Mouse (Mus musculus) heart, postnatal 0 days (tissue): ENCODE measurements around the gene Tmbim1. TPM values are rescaled to one million over a fixed set of nuclear protein-coding genes. Genes with fewer than 3 reads are reported as not detected.

Experiments used
- ATAC-seq: fragments of 200-750 bp; cut with Nextera tagmentation; 2 replicates; pipeline ENCODE4 v1.8.0; 2017; ENCODE audit warnings: low read depth, moderate number of reproducible peaks, moderate library complexity; ENCODE audit not compliant: insufficient read depth
- DNase-seq: peaks from one replicate; pipeline ENCODE4 v3.0.0-alpha.2; 2016; ENCODE audit warnings: low spot score
- H3K27ac ChIP-seq: fragments of 300-500 bp; sonication (generic); 2 replicates; pipeline ENCODE4 v1.5.1; 2014; ENCODE audit warnings: low read depth, mild to moderate bottlenecking
- H3K27me3 ChIP-seq: fragments of 300-500 bp; sonication (generic); 2 replicates; pipeline ENCODE4 v1.6.1; 2014; ENCODE audit warnings: low read length, mixed read lengths; ENCODE audit not compliant: control insufficient read depth, insufficient read depth
- H3K36me3 ChIP-seq: fragments of 300-500 bp; sonication (generic); replicated peaks from 2 replicates; pipeline ENCODE4 v1.6.1; 2014; ENCODE audit warnings: low read length, mixed read lengths; ENCODE audit not compliant: control insufficient read depth, insufficient read depth
- H3K4me1 ChIP-seq: fragments of 300-500 bp; sonication (generic); 2 replicates; pipeline ENCODE4 v1.6.1; 2014; ENCODE audit warnings: antibody characterized with exemption; ENCODE audit not compliant: control insufficient read depth, insufficient read depth
- H3K4me2 ChIP-seq: fragments of 300-500 bp; sonication (generic); 2 replicates; pipeline ENCODE4 v1.6.1; 2014; ENCODE audit warnings: low read depth, mild to moderate bottlenecking, low read length, moderate library complexity
- H3K4me3 ChIP-seq: fragments of 300-500 bp; sonication (generic); 2 replicates; pipeline ENCODE4 v1.5.1; 2014; ENCODE audit warnings: low read depth, low read length
- H3K9ac ChIP-seq: fragments of 300-500 bp; sonication (generic); replicated peaks from 2 replicates; pipeline ENCODE4 v1.6.1; 2014; ENCODE audit warnings: low read depth, low read length, mixed read lengths
- H3K9me3 ChIP-seq: fragments of 300-500 bp; sonication (generic); replicated peaks from 2 replicates; pipeline ENCODE4 v1.6.1; 2016; ENCODE audit warnings: low read length; ENCODE audit not compliant: control insufficient read depth
- CTCF ChIP-seq: IDR thresholded peaks from 2 replicates; pipeline ENCODE4 v1.5.1; 2016; ENCODE audit warnings: antibody characterized with exemption, control low read depth, low read depth
- EP300 ChIP-seq: IDR thresholded peaks from 2 replicates; pipeline ENCODE4 v1.6.1; 2016; ENCODE audit warnings: antibody characterized with exemption, low read depth
- whole genome bisulfite sequencing: fragments of 180-500 bp; shearing (Covaris S2); extraction: QIAGEN DNeasy Blood & Tissue Kit; methylation state at CpG from one replicate; pipeline ENCODE4 v1.1.7; 2014; 5-methylcytosine and 5-hydroxymethylcytosine counted together
- polyA plus RNA-seq: library from polyadenylated mRNA; unstranded; fragments of >200 nt; fragmentation: Nextera tagmentation; extraction: Ambion mirVana; gene quantifications from 2 replicates; pipeline ENCODE4 v1.2.1, GENCODE M21; 2015
- total RNA-seq: library from RNA; depleted of rRNA; stranded (reverse); fragments of >200 nt; gene quantifications from 2 replicates; pipeline ENCODE4 v1.2.3, GENCODE M21; 2014; ENCODE audit warnings: low replicate concordance

Tmbim1 gene
- total and polyA plus RNA-seq, 2 experiments from 2014 or later = 41.6 to 100 TPM

GRCm38 (mm10) chr1:74268750-74269149, 36.7 kb downstream of the Tmbim1 start:
- no peak overlapping the region for H3K9ac ChIP-seq
- H3K36me3 ChIP-seq = peaks cover 54% of the 10 kb centered on the region
- ATAC-seq (no peak), DNase-seq (no peak)
- H3K4me1 ChIP-seq = peaks cover 7% of the 10 kb centered on the region
- TF ChIP-seq CTCF = no peak
- no peak for TF ChIP-seq EP300
- WGBS = 82% methylated on average over 8 of the region's 8 CpGs
- H3K4me2 ChIP-seq = no peak overlapping the region
- no peak overlapping the region for H3K27ac ChIP-seq
- H3K9me3 ChIP-seq = no peaks in the 10 kb centered on the region
- H3K4me3 ChIP-seq = no peak overlapping the region
- no peaks in the 10 kb centered on the region for H3K27me3 ChIP-seq

DNA sequence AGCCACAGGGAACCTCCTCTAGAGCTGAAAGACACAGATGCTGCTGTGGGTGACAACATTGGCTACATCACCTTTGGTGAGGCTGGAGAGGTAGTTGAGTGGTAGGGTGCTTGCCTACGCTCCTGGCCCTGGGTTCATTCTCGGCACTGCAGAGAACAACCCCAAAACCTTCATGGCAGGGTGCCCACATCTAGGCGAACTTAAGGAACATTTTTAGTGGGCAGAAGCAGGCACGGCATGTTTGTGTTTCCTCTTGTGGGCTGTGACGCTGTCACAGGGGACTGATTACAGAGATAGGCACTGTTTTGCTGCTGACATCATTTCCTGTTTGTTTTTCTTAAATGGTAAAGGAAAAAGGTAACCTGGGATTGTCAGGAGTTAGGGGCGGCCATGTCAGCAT, 42.9 kb downstream of the Tmbim1 start:
- no peaks in the 10 kb centered on the region for H3K27me3 ChIP-seq
- TF ChIP-seq CTCF (no peak), EP300 (no peak)
- no peak overlapping the region for H3K4me3 ChIP-seq
- DNase-seq (no peak), ATAC-seq (no peak)
- no peak overlapping the region for H3K27ac ChIP-seq
- H3K4me1 ChIP-seq = no peaks in the 10 kb centered on the region
- H3K9me3 ChIP-seq = no peaks in the 10 kb centered on the region
- 60% methylated on average over 6 of the region's 6 CpGs for WGBS
- no peak overlapping the region for H3K4me2 ChIP-seq
- H3K9ac ChIP-seq = no peak overlapping the region
- peaks cover 92% of the 10 kb centered on the region for H3K36me3 ChIP-seq

DNA sequence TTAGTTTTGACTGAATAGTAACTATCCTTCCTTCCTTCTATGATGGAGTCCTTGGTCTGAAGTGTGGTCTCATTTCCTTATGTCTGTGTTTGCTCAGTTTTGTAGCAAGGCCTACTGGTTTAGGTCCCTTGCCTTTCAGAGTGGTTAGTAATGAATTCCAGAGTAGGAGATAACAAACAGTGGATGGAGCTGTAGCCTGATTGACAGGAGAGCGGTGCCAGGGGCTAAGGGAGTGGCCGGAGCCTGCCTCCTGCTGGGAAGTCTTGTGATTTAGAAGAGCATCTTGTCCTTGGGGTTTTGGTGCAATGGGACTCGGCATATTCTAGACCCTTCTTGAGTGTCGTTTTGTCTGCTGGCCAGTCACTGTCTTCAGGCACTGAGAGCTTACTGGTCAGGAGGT, 48.6 kb downstream of the Tmbim1 start:
- Histone ChIP-seq H3K9me3 (no peaks in the 10 kb centered on the region), H3K27me3 (no peaks in the 10 kb centered on the region), H3K4me2 (no peak overlapping the region), H3K36me3 (peaks cover 87% of the 10 kb centered on the region), H3K27ac (no peak overlapping the region), H3K9ac (no peak overlapping the region), H3K4me1 (0 out of 2 replicates have a peak, but pooled peaks cover 4% of the 10 kb centered on the region), H3K4me3 (no peak overlapping the region)
- TF ChIP-seq CTCF = peak; percentile 45
- no peak for TF ChIP-seq EP300
- WGBS = 25% methylated on average over 4 of the region's 4 CpGs
- DNase-seq (peak; percentile 66), ATAC-seq (peak; percentile 79)

DNA sequence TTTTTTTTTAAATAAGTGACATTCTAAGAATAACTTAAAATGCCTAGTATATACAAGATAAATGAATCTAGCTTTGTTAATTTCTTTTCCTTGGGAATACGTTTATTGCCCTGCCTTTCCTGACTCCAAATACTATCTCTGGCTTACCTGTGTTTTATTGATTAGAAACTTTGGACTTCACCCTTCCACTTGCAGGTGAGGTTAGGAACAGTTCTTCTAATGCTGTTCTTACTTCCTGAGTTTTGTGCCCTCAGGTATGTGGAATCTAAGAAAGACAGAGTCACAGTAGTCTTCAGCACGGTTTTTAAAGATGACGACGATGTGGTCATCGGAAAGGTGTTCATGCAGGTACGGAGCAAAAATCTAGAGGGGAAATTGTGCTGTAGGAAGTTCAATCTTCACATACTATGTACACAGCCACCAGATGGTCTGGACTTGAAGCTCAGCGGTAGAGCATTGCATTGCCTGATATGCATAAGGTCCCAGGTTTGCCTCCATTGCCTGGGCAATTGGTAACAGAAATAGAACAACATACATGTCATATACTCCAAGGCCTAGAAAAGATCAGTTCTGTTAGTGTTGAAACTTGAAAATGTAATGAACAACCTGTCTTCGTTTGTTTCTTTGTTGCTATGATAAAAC, 49.6 kb downstream of the Tmbim1 start:
- Histone ChIP-seq H3K27me3 (no peaks in the 10 kb centered on the region), H3K4me2 (no peak overlapping the region), H3K4me1 (0 out of 2 replicates have a peak, but pooled peaks cover 4% of the 10 kb centered on the region), H3K36me3 (peaks cover 88% of the 10 kb centered on the region), H3K4me3 (no peak overlapping the region), H3K27ac (no peak overlapping the region), H3K9ac (no peak overlapping the region), H3K9me3 (no peaks in the 10 kb centered on the region)
- ATAC-seq = no peak
- 87% methylated on average over 8 of the region's 8 CpGs for WGBS
- TF ChIP-seq CTCF (no peak), EP300 (no peak)
- no peak for DNase-seq

- H3K9ac ChIP-seq = no peak overlapping the region
- TF ChIP-seq CTCF (no peak), EP300 (no peak)
- no peak for ATAC-seq
- no peaks in the 10 kb centered on the region for H3K27me3 ChIP-seq
- no peak for DNase-seq
- peaks cover 57% of the 10 kb centered on the region for H3K36me3 ChIP-seq
- H3K27ac ChIP-seq = peak overlapping the region; percentile 87
- no peaks in the 10 kb centered on the region for H3K9me3 ChIP-seq
- WGBS = 82% methylated on average over 4 of the region's 4 CpGs
- no peak overlapping the region for H3K4me3 ChIP-seq
- H3K4me1 ChIP-seq = peaks cover 29% of the 10 kb centered on the region
- no peak overlapping the region for H3K4me2 ChIP-seq
Measured at GRCm38 (mm10) chr1:74250096-74250495, 55.3 kb downstream of the Tmbim1 start.
